Mouse (Mus musculus) right cerebral cortex, postnatal 14 days (tissue): ENCODE data around the gene Smarca1.

ENCODE experiments used
- DNase-seq: peaks from one replicate; pipeline ENCODE4 v3.0.0; 2022

The Smarca1 gene

DNA sequence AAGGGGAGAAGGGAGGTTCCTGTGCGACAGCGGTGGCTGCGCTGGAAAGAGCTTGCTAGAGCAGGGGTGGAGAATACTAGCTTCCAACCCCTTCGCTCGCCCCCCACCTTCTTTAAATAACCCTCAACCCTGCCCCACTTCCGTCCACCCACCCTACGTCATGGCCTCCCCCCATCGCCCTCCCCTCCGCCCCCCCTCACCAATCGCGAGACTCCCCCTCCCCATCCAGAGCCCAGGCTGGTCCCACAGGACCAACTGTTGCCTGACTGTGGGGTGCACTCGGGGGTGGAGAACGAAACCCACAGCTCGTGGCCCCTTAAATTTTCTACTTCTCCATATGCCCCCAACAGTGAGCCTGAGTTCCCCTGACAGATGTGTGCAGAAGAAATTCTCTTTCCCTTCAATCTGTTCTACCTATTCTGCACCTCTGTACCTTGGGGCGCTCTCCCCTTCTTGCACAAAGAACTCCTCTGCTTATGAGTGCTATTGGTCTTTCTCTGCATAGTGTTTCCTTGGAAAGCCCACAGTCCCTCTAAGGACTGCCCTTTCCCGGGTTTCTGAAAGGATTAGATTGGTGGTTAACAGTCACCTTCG is at the start of gene Smarca1:
TSS of gene Smarca1 (minus strand) at position 544 of the 594 bp plus-strand sequence.
- DNase-seq: peak; percentile 11

DNA sequence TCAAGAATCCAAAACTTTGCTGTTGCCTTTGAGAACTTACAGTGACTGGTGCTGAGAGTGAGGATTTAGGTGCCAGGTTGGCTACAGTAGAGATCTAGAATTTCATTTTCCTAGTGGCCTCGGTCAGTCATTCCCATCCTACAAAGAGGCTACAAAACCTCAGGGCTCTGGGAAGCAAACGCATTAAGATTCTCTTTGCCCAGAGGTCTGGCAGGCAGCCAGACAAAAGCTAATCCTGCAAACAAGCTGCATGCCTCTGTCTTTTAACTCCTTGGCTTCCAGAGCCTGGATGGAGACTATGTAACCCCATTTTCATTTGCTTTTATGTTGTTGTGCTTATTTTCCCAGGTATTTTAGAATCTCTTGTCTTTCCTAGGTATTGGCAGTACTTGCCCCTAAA is 45.0 kb upstream of the Smarca1 start:
- peak; percentile 23 for DNase-seq

DNA sequence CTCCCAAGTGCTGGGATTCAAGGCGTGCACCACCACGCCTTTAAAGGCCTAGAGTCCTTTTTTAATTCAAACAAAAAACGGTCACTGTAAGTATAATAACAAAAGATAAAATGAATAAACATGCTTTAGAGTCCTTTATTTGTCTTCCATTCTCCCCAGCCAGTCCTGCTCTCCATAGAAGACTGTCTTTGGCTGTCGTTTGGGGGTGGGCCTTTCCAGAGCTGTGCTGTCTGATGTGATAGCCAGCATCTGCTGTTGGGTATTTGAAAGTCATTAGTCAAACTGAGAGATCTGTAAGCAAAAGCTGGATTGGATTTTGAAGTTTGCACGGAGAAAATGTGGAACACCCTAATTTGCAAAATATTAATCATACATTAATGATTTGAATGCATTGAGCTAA is 44.1 kb upstream of the Smarca1 start:
- no peak for DNase-seq

DNA sequence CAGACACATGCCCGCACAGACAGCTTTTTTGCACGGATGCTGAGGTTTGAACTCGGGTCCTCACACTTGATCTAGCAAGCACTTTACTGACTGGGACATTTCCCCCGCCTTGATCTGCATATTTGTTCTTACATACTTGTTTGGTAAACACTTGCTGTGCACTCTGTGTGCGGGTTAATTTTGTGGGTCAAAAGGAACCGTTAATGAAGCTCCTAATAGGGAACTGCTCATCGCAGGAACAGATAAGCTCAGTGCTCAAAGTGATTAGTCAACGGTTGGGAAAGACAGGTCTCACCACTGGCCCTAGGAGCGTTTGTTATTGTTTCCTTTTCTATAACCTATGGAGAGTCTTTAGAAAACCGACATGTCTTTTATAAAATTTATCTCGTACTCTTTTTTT is 41.6 kb upstream of the Smarca1 start:
- no peak for DNase-seq

DNA sequence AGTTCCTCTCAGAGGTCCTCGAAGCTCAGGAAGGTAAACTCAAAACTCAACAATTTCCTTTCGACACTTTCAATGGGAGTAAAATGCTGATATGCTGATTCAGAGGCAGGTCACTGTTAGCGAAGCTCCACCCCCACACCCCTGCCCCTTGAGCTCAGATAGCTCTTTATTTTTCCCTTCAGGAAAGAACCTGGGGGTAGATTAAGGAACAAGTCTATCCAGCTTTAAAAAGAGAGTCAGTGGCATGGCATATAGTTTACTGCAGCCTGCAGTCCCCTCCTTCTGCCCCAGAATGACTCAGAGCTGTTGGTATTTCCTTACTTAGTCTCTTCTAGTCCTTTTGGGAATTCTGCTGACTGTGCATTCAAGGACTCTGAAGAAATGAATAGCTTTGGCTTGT is 37.7 kb upstream of the Smarca1 start:
- DNase-seq: no peak

DNA sequence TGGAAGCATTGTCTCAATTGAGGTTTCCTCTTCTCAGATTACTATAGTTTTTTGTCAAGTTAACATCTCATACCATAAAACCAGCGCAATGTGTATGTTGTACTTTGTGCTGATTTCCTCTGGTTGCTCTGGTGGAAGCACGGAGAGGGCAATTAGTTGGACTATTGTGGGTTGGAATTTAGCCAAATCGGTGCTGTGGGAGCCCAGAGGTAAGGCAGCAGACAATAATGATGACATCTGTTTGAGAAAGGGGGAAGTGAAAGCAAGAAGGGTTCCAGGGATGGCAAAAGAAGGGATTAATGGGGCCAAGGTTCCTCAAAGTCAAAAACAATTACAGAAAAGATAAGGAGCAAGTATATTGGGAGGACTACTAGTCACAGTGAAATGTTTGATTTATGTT is 35.2 kb upstream of the Smarca1 start:
- DNase-seq: no peak

DNA sequence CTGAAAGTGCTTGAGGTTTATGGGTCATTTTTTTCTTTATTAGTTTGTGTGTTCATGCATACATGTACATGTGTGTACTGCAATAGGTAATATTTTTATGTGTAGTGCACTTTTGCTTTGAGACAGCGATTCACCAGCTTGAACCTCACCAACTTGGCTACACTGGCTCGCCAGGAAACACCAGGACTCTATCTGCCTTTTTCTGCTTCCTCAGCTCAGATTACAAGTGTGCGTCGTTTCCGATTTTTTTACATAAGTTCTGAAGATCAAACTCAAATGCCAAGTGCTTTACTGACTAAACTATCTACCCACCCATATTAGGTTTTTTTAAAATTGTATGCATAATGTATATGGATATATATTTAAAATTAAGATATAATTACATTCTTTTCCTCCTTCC is 27.8 kb upstream of the Smarca1 start:
- no peak for DNase-seq

DNA sequence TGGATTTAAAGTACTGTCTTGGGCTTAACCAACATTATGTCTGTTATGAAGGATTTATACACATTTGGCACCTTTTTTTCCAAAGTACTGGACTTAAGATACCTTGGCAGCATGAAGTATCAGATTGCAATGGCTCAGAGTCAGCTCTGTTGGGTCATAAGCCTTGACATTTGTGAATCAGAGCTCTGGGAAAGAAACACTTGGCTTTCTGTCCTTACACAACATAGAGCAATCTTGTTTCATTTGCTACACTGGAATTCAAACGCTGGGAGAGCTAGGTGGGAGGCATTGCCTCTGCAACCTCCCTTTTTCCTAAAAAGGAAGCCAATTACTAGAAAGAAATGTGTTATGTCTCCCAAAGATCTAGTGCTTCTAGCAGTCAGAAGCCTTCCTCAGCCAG is 24.1 kb upstream of the Smarca1 start:
- DNase-seq: no peak

DNA sequence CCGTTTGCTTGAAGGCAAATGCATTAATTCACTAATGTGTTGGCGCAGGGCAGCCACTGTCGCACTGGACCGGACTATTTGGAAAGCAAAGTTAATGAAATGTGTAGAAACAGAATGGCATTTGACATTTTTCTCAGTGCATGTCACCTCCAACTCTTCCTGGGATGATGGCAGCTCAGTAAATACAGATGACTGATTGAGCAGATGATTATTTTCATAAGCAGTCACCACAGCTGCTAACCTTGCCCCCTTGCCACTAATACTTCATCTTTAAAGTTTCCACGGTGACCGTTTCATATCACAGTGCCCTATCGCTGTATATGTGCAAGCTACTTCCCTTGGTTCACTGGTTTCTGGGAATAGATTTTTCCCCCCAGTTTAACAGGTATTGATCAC is 20.8 kb upstream of the Smarca1 start:
- DNase-seq: no peak

DNA sequence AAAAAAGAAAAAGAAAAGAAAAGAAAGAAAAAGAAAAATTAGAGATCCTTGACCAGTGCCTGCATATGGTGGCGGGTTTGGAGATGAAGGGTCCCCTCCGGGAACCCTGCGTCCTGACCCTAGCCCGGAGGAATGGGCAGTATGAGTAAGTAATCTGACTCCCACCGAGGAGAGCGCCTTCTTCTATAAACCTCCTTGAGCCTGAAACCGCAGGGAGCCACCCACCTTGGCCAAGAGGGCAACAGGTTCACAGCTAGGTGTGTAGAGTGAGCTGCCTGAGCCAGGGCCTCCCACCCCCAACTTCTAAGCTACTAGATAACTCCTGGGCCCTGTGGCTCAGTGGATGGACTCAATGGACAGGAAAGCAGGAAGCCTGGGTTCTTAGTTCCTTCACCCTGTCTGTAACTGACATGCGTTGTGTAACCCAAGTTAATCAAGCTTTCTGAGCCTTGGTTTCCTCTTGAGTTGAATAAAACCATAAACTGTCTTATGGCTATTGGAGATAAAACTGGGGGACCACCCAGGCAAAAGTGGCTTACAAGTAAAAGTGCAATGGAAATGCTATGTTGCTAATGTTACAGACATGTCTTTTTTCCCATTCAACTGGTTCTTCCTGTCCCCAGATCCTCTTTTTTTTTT is 20.2 kb upstream of the Smarca1 start:
- DNase-seq: no peak

DNA sequence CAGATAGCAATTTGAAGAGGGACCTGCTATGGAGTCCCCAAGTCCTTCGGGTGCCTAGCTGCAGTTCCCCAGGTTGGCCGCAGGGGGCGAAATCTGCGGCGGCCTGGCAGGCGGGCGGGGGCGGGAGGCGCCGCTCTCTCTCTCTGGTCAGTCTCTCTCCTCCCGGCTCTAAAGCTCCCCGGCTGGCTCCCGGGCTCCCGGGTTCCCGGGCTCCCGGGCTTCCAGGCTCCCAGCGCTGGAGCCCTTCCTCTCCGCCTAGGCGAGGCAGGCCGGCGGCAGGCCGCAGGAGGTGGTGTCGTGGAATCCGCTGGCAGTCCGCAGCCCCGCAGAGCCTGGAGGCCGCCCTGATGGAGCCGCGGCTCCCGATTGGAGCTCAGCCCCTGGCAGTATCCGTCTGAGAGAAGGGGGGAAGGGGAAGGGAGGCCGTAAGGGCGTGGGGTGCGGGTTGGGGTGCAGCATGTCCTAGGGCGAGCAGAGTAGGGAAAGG is 19.6 kb upstream of the Smarca1 start, which contains the start of gene Ocrl:
TSS of gene Ocrl (plus strand) at position 82 of the 487 bp plus-strand sequence.
- peak; percentile 55 for DNase-seq

DNA sequence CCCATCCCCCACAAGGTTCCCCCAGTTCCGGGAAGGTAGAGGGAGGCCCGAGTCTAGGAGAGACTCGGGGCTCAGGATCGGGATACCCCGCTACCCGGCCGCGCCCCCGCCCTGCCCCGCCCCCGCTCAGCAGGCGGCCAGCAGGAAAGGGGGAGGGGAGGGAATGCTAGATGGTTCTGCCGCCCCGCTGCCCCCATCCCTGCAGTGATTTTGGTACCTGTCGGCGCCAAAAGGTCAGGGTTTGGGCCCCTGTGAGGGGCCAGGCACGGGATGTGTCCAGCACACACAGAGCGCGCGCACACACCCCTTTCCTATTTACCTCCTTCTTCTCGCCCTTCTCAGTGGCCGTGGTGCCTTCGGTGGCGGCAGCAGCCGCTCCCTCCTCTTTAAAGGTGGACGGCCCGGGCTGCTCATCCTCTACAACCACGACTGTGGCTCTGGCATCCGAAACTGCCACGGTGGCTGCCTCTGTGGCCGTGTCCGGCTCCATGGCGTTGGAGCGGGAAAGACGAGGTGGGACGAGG is 805 bp downstream of the Smarca1 start:
- DNase-seq: peak; percentile 15

DNA sequence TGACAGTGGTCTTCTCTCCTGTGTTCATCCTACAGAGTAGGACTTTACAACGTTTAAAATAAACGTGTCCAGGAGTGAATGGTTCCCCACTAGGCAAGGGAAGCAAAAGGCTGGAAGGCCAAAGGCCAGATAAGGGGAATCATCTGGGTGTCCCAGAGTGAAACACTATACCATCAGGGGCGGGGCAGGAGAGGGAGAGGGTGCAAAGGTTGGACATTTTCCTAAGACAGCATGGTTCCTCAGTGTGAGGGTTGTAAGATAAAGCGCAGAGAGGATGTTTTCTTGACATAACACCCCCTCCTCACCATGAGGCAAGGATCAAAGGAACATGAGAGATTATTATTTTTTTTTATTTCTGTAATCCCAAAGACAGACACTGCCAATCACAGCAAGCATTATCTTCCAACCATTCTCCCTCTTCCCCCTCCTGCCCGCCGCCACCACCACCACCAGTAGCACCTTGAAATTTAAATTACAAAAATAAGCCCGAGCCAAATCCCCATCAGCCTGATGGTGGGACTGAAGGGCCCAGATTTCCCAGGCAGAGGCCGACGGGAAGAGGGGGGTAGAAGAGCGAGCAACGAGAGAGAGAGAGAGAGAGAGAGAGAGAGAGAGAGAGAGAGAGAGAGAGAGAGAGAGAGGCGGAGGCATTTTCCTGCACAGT is 1.4 kb downstream of the Smarca1 start:
- no peak for DNase-seq

DNA sequence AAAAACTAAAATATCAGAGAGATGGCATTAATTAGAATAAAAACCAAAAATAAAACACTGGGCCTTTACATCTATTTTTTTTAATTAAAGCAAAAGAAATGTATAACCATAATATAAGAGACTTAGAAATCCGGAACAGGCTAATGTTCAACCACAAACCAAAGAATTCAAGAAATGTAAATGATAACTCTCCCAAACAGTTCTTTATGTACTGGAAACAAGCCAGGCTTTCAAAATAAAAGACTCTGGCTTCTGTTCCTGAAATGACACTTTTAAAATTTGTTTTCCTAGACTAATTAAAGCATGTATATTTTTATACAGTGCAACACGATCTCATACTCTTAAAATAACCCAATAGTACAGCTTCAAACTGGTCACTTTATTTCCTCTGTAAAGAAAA is 5.4 kb downstream of the Smarca1 start:
- DNase-seq: no peak

DNA sequence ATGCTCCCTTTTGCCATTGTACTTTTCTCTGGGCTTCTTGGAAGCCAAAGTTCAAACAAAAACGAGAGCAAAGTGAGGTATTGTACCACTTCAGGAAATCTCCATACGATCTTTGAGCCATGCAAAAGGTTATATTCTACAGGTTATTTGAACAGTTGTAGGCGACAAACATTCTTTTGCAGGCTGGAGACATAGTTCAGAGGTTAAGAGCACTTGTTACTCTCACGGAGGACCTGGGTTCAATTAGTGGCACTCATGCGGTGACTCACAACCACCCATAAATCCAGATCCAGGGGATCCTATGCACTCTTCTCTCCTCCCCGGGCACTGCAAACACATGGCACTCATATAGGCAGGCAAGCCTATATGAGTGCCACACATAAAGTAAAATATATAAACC is 10.0 kb downstream of the Smarca1 start:
- no peak for DNase-seq

DNA sequence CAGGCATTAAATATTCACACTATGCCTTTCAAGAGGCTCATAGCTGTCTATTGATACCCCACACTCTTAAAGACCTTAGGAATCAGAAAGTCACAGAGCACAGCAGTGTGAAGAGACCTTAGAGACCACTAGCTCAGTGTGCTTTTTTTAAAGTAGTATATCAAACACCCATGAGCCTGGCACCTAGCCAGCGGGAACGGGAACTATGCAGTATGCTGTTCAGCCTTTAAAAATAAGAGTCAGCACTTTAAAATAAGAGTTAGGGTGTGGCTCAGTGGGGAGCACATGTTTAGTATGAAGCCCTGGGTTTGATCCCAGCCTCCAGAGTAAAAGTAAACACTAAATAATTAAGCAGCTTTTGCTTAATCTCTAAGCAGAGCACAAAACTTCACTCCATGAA is 12.7 kb downstream of the Smarca1 start:
- peak; percentile 55 for DNase-seq

DNA sequence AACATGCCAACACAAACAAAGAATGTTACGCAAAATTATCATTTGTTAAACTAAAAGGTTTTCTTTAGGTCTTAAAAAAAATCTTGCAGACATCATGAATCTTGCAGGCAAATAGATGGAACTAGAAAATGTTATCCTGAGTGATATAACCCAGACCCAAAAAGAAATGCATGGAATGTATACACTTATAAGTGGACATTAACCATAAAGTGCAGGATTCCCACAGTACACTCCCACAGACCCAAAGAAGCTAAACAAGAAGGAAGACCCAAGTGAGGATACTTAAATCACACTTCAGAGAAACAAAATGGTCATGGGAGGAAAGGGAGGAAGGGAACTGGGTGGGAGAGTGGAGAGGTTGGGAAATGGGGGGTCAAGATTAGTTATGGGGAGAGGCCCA is 34.2 kb downstream of the Smarca1 start:
- no peak for DNase-seq

DNA sequence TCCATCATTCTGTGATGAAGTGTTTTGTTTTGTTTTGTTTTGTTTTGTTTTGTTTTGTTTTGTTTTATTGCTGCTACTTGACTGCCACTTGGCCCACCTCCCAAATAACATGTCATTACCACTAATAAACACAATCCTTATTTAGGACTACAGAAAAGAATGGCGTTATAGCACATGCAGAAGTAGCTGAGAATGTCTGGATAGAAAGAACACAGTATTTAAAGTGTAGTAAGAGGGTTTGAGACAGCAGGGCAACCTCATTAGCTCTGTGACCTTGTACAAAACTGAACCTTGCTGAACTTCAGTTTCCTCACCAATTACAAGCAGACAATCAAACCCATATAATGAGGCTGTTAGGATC is 57.0 kb downstream of the Smarca1 start:
- DNase-seq: no peak

DNA sequence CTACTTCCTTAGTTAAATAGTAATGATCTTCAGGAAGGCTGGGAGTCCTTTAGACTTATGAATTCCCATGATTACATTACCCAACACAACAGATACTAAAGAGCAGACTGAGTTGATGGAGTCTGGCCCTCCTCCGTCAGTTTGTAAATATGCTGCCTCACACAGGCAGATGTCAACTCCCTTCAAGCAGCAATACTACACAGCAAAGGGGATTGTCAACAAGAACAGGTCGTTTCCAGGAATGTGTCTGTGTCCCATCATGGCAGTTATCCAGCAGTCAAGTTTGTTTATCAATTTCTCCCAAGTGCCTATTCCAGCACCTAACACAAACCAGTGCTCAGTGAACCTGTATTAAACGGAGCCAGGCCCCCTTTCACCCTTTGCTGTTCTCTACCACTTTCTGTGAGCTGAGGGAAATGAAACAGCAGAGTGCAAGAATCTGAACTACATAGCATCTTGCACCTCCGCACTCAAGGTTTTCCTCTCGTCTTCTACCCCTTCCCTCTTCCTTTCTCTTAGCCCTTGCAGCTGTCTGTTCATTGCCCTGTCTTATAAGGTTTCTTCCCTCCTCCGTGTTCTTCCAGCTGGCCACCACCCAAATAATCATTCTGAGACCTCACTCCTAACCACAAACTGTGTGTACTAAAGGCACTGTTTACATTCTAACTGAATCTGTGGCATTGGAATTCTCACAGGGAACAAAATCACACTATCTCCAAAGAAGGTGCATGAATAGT is 57.5 kb downstream of the Smarca1 start:
- no peak for DNase-seq

DNA sequence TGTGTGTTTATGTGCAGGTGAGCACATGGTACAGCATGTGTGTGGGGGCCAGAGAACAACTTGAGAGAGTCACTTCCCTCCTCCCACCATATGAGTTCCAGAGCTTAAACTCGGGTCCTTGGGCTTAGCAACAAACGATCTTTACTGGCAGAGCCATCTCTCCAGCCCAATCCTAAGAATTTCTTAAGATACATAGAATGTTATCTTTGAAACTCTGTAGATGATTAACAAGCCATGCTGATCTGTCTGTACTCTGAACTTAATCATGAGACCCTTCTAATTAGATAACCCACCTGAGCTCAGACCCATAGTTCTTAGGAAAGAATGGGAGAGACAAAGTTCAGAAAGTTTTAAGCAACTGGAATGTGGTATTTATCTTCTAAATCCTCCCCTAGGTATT is 59.3 kb downstream of the Smarca1 start:
- DNase-seq: no peak

DNA sequence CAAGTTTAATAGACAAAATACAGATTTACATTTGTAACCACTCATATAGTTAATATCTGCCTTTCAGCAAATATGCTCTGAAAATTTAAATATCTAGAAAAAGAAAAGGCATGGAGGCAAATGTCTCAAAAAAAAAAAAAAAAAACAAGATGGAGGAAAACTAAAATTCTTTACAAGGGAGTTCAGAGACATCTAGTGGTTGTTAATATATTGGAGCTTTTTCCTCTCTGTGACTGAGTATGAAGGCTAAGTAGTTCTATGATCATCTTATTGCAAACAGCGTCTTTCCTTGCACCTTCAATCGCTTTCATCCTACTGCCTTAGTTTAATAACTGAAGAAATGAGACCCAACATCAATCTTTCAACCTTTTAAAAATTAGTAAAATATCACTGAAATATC is 72.2 kb downstream of the Smarca1 start:
- no peak for DNase-seq

DNA sequence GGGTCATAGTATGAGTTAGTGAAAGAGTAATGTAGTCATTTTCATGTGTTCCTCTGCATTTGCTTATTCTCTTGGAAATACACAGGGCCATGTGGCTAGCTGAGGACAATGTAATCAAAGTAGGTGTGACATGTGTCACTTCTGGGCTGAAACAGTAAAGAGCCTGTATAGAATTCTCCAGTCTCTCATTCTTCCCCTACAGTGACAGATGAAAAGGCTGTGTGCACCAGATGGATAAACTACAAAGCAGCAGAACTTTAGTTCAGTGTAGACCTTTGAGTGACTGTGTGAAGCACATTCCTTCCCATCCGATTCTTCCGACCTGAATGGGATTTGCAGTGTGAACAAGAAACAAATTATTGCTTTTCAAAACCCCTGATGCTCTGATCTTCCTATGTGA is 84.1 kb downstream of the Smarca1 start:
- DNase-seq: no peak

DNA sequence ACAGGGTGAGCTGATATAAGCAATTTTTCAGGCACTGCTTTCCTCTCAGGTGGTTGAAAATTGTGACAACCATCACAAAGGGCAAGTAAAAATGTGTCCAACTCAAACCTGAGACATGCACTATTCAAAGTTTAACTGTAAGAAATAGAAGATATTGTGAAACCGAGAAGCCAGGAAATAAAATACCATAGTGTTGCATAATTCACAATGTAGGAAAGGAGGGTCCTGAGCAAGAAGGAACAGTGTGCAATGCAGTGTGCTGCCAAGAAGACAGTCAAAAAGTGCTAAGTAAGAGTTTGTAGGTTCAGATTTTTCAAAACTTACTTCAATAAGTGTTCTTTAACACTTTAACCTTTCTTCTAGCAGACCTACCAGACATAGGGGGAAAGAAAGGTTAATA is 128.3 kb downstream of the Smarca1 start:
- no peak for DNase-seq

DNA sequence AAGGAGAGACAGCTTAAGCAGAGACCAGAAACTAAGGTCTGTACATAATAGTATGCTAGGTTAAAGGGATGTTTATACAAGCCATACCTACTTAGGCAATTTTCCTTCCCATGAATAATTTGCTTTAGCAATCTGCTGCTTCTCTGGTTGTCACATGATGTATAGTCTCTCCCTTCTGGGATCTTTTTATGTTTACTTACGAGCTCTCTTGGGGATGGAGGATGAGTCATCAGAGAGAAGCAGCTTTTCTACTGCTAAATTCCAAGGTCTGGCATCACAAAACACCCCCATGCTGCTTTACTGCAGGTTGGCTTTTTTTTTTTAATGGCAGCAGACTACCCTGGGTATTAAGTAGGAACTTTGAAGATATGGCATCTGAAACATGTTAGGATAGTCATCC is 132.6 kb downstream of the Smarca1 start:
- DNase-seq: no peak
